Mouse (Mus musculus) lung, postnatal 0 days (tissue): Measurements from ENCODE around the gene Sipa1l3.

Experiments used
- CTCF ChIP-seq: IDR thresholded peaks from 2 replicates; pipeline ENCODE4 v1.5.1; 2016; ENCODE audit warnings: antibody characterized with exemption, mild to moderate bottlenecking
- EP300 ChIP-seq: IDR thresholded peaks from 2 replicates; pipeline ENCODE4 v1.6.1; 2016; ENCODE audit warnings: antibody characterized with exemption, mild to moderate bottlenecking, control low read depth

DNA sequence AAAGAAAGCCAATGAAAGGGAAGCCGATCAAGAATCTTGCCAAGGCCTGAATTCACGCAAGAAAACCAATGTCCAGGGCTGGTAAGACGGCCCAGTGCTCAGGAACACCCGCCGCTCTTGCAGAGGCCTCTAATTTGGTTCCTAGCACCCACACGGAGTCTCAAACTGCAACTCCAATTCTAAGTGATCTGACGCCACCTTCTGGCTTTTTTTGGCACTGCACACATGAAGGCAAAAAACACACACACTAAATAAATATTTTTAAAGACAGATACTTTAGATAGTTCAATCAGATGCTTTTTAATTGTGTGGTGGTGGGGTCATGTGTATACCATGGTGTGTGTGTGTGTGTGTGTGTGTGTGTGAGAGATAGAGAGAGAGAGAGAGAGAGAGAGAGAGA, 22.2 kb upstream of the Sipa1l3 start:
- TF ChIP-seq CTCF (no peak), EP300 (no peak)
